Mouse (Mus musculus) midbrain, embryonic 10.5 days (tissue): ENCODE results near the gene Zfp362. TPM values are rescaled to one million over a fixed set of nuclear protein-coding genes. Genes with fewer than 3 reads are reported as not detected.
A peak's percentile ranks its signal among the peaks of the same experiment; 100 is the strongest.

Experiments
- DNase-seq: peaks from one replicate; pipeline ENCODE4 v3.0.0-alpha.2; 2017; ENCODE audit warnings: low spot score
- H3K27ac ChIP-seq: fragments of 300-500 bp; sonication (generic); replicated peaks from 2 replicates; pipeline ENCODE4 v1.5.1; 2016; ENCODE audit warnings: mild to moderate bottlenecking
- H3K27me3 ChIP-seq: fragments of 300-500 bp; sonication (generic); 2 replicates; pipeline ENCODE4 v1.6.1; 2016; ENCODE audit warnings: low read depth, mild to moderate bottlenecking; ENCODE audit not compliant: poor library complexity, severe bottlenecking
- H3K36me3 ChIP-seq: fragments of 300-500 bp; sonication (generic); 2 replicates; pipeline ENCODE4 v1.6.1; 2016; ENCODE audit warnings: mild to moderate bottlenecking, moderate library complexity
- H3K4me1 ChIP-seq: fragments of 300-500 bp; sonication (generic); 2 replicates; pipeline ENCODE4 v1.6.1; 2016
- H3K4me3 ChIP-seq: fragments of 300-500 bp; sonication (generic); 2 replicates; pipeline ENCODE4 v1.5.1; 2016; ENCODE audit warnings: mild to moderate bottlenecking, moderate library complexity
- H3K9me3 ChIP-seq: fragments of 300-500 bp; sonication (generic); replicated peaks from 2 replicates; pipeline ENCODE4 v1.6.1; 2016; ENCODE audit warnings: mild to moderate bottlenecking
- WGBS: fragments of 180-500 bp; shearing (Covaris S2); methylation state at CpG from one replicate; pipeline ENCODE4 v1.1.7; 2016; 5-methylcytosine and 5-hydroxymethylcytosine counted together
- polyA plus RNA-seq: library from polyadenylated mRNA; unstranded; fragments of >200 nt; fragmentation: Nextera tagmentation; extraction: Ambion mirVana; gene quantifications from 2 replicates; pipeline ENCODE4 v1.2.1, GENCODE M21; 2016

The Zfp362 gene
- 36.5 and 37.9 TPM in 2 replicates for polyA plus RNA-seq

DNA sequence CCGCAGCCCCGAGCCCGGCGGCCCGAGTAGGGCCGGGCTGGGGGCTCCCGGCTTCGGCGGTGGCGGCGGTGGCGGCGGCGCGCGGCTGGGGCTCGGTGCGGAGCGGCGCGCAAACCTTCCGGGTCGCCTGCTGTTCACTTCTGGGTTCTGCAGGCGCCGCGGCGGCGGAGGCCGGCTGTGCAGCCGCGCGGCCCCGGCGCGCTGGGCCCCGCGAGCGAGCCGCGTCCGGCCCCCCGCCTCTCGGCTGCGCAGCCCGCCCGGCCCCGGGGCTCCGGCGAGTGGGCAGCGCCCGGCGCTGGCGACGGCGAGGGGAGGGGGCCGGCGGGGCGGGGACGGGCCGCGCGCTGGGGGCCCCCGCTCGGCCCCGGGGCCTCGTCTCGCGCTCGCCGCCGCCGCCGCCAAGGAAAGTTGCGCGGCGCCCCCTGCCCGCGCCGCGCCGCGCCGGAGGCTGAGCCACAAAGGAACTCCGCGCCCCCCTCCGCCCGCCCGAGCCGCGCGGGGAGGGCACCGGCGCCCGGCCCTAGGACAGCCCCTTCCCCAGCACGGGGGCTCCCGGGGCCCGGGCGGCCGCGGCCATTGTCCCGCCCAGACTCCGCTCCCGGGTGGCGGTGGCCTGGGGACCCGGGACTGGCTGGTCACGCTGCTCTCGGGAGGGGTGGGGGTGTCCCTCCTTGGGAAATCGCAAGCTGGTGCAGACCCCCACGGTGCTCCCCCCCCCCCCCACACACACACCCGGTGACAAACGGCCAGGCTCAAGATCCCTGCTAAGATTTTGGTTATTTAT, at the start of gene Zfp362:
Gene Zfp362, minus strand, starts transcription at position 3 of the 784 bp plus-strand sequence.
- DNase-seq: peak; percentile 81
- Histone ChIP-seq H3K36me3 (peaks cover 5% of the 10 kb centered on the region; the same call in 1 of the 2 replicates), H3K27ac (peak within 1 kb of the TSS; percentile 99), H3K27me3 (no peaks in the 10 kb centered on the region), H3K9me3 (no peaks in the 10 kb centered on the region), H3K4me3 (peak within 1 kb of the TSS; percentile 85), H3K4me1 (peaks cover 62% of the 10 kb centered on the region)
- 6% methylated on average over 99 of the region's 111 CpGs for WGBS

DNA sequence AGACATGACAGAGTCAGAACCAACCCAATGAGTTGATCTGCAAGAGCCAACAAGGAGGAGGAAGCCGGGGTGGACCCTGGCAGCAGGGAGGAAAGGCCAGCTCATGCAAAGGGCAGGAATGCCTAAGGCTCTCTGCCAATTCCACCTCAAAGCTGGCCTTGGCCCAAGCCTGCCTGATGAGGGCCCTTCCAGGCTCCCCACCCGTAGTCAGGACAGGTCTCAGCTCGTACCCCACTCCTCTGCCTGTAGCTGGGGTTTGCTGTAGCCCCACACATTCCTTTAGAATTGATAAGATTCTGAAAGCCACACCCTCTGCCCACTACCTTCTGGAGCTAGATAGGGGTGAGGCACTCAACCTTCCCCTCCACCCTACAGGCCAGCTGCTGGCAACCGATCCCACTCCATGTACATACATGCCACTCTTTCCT, 49.8 kb upstream of the Zfp362 start:
- DNase-seq: no peak
- no peaks in the 10 kb centered on the region for H3K36me3 ChIP-seq
- 93% methylated on average over 4 of the region's 4 CpGs for WGBS
- H3K9me3 ChIP-seq: 0 out of 2 replicates have a peak, but pooled peaks cover 6% of the 10 kb centered on the region
- no peaks in the 10 kb centered on the region for H3K27me3 ChIP-seq
- H3K4me1 ChIP-seq: peaks cover 12% of the 10 kb centered on the region
- no peak overlapping the region for H3K27ac ChIP-seq
- H3K4me3 ChIP-seq: no peak overlapping the region

DNA sequence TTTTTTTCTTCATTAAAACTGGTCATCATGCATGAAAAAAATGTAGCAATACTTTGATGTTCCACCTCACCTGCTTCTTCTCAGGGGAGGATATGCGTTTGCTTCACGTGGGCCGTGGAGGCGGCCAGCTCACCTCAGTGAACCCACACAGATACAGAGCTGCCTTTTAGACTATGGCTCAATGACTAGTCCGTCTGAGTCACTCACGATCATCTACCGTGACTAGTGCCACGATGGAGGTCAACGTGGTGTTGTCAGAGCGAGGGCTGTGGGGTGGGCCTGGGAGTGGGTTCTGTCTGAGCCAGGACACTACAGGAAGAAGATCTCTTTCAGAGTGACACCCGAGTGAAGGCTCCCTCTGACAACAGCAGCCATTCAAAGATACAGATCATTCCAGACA, 47.3 kb upstream of the Zfp362 start:
- no peak for DNase-seq
- H3K36me3 ChIP-seq: no peaks in the 10 kb centered on the region
- 89% methylated on average over 11 of the region's 11 CpGs for WGBS
- H3K4me3 ChIP-seq: no peak overlapping the region
- no peaks in the 10 kb centered on the region for H3K27me3 ChIP-seq
- peaks cover 12% of the 10 kb centered on the region for H3K4me1 ChIP-seq
- no peak overlapping the region for H3K27ac ChIP-seq
- H3K9me3 ChIP-seq: no peaks in the 10 kb centered on the region

DNA sequence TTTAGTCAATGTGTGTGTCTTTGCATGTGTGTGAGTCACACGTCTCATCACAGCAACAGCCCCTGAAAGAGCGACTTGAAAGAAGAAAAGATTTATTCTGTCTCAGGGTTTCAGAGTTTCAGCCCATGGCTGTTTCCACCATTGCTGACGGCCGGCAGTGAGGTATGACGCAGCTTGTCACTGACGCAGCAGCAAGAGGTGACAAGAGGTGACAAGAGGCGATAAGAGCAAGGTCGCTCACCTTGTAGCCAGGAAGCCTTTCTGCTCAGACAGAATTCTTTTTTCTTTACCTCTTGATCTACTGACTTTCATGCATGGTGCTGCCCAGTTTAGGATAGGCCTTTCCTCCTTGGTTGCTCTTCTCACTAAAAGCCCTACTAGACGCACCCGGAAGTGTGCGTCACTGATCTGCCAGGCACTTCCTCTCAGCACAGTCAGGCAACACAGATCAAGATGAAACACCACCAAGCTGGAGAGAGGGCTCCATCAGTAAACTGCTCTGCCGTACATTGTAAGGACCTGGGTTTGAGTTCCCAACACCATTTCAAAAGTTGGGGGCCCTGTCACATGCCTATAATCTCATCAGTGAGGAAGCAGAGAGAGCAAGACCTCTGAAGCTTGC, 46.5 kb upstream of the Zfp362 start:
- Histone ChIP-seq H3K27ac (no peak overlapping the region), H3K4me1 (peaks cover 7% of the 10 kb centered on the region), H3K4me3 (no peak overlapping the region), H3K36me3 (no peaks in the 10 kb centered on the region), H3K27me3 (no peaks in the 10 kb centered on the region), H3K9me3 (no peaks in the 10 kb centered on the region)
- DNase-seq: no peak
- 90% methylated on average over 12 of the region's 12 CpGs for WGBS

DNA sequence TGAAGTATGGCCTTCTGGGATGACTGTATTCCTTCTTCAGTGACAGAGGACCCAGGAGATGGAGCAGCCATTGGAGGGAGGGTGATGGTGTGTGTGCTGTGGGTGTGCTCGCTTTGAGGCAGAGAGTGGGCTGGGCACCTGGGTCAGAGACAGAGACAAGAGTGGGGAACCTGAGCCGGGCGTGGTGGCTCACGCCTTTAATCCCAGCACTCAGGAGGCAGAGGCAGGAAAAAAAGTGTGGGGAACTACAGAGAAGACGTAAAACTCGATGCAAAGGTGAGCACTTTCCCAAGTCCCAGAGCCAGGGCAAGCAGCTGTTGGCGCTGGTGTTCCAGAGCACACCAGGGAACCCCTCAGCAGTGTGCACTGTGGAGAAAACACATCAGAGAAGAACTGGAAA, 43.8 kb upstream of the Zfp362 start:
- H3K9me3 ChIP-seq: no peaks in the 10 kb centered on the region
- WGBS: 70% methylated on average over 7 of the region's 7 CpGs

DNA sequence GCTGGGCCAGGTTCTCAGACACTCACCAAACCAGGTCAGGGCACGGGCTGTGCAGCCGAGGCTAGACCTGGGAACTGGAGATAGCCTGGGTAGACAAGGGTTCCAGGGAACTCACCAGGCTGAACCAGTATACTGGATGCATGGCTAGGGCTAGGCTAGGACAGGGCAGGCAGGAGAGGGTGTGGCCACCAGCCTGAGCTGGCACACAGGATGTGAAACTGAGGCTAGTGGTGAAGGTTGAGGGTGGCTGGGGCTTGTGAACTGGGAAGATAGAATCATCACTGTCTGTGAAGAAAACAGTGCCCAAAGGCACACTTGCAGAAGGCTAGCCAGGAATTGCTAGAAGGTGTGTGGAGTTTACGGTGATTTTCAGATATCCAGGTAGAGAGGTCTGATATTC, 43.1 kb upstream of the Zfp362 start:
- no peak for DNase-seq
- Histone ChIP-seq H3K4me3 (no peak overlapping the region), H3K36me3 (no peaks in the 10 kb centered on the region), H3K27ac (no peak overlapping the region), H3K9me3 (no peaks in the 10 kb centered on the region), H3K27me3 (no peaks in the 10 kb centered on the region), H3K4me1 (peaks cover 22% of the 10 kb centered on the region)
- WGBS: 88% methylated on average over 3 of the region's 3 CpGs

More for the DNA sequence above, 43.8 kb upstream of the Zfp362 start:
- no peak for DNase-seq
- 0 out of 2 replicates have a peak overlapping the region, but pooled peaks have one; percentile 3 for H3K27ac ChIP-seq
- H3K4me3 ChIP-seq: no peak overlapping the region
- H3K27me3 ChIP-seq: no peaks in the 10 kb centered on the region
- H3K4me1 ChIP-seq: peaks cover 15% of the 10 kb centered on the region
- no peaks in the 10 kb centered on the region for H3K36me3 ChIP-seq

DNA sequence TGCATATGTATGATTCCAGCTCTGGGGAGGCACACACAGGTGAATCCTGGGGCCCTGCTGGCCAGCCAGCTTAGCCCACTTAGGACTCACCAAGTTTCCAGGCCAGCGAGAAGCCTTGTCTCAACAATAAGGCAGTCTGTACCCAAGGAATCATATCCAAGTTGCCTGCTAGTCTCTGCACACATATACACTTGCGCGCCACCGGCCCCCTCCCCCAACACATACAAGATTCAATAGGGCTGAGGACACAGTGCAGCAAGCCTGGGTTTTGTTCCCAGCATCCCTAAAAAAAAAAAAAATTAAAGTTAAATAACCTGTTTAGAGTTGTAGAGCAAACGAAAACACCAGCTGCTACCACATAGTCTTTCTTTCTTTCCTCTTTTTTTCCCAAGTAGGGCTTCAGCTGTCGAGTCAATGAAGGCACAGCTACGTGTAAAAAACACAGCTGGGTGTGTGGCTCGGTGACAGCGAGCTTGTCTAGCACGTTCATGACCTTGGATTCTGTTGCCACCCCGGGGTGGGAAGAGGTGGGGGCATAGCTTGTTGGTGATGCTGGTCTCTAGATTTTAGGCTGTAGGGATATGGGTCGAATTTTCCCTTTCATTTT, 39.6 kb upstream of the Zfp362 start:
- H3K27me3 ChIP-seq: no peaks in the 10 kb centered on the region
- H3K36me3 ChIP-seq: no peaks in the 10 kb centered on the region
- 85% methylated on average over 12 of the region's 12 CpGs for WGBS
- H3K4me3 ChIP-seq: no peak overlapping the region
- H3K27ac ChIP-seq: no peak overlapping the region
- no peaks in the 10 kb centered on the region for H3K9me3 ChIP-seq
- DNase-seq: no peak
- H3K4me1 ChIP-seq: peaks cover 30% of the 10 kb centered on the region

DNA sequence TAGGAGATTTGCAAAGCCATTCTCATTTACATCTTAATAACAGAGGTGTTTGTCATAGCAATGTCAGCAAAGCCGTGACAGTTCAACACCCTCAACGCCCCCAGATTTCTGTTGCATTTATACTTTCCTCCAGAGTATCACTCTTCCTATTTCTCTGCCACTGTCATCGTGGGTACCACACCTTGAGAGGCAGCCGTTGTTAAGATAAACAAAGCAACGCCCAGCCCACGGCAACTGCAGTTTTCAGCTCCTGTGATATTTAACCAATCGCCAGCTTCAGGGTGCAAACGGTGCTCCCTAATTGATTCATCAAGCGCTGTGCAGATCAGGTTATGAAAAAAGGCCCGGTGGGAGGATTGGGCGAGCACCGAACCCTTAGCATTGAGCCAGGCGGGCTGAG, 38.7 kb upstream of the Zfp362 start:
- Histone ChIP-seq H3K4me3 (no peak overlapping the region), H3K9me3 (no peaks in the 10 kb centered on the region), H3K36me3 (no peaks in the 10 kb centered on the region), H3K4me1 (peaks cover 39% of the 10 kb centered on the region), H3K27ac (no peak overlapping the region), H3K27me3 (no peaks in the 10 kb centered on the region)
- no peak for DNase-seq
- WGBS: 47% methylated on average over 13 of the region's 13 CpGs

DNA sequence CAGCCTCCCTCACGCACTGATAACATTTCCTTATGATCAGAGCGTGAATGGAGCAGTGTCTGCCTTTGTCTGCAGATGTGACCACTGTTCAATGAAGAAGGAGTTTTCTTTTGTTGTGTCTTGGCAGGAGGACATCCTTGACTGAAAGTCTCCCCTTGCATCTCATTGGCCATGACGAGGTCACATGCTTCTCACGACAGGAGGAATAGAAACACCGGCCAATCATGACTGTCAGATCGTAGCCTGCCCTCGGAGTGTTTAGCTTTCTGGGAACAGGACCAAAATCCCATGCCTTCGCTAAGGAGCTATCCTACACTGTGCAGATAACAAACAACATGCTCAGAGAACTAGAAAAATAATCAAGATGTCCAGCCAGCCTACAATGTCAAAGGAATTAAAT, 35.4 kb upstream of the Zfp362 start:
- Histone ChIP-seq H3K9me3 (no peaks in the 10 kb centered on the region), H3K36me3 (no peaks in the 10 kb centered on the region), H3K4me3 (no peak overlapping the region), H3K27me3 (no peaks in the 10 kb centered on the region), H3K4me1 (peaks cover 45% of the 10 kb centered on the region), H3K27ac (0 out of 2 replicates have a peak overlapping the region, but pooled peaks have one; percentile 38)
- no peak for DNase-seq
- WGBS: 67% methylated on average over 8 of the region's 8 CpGs

DNA sequence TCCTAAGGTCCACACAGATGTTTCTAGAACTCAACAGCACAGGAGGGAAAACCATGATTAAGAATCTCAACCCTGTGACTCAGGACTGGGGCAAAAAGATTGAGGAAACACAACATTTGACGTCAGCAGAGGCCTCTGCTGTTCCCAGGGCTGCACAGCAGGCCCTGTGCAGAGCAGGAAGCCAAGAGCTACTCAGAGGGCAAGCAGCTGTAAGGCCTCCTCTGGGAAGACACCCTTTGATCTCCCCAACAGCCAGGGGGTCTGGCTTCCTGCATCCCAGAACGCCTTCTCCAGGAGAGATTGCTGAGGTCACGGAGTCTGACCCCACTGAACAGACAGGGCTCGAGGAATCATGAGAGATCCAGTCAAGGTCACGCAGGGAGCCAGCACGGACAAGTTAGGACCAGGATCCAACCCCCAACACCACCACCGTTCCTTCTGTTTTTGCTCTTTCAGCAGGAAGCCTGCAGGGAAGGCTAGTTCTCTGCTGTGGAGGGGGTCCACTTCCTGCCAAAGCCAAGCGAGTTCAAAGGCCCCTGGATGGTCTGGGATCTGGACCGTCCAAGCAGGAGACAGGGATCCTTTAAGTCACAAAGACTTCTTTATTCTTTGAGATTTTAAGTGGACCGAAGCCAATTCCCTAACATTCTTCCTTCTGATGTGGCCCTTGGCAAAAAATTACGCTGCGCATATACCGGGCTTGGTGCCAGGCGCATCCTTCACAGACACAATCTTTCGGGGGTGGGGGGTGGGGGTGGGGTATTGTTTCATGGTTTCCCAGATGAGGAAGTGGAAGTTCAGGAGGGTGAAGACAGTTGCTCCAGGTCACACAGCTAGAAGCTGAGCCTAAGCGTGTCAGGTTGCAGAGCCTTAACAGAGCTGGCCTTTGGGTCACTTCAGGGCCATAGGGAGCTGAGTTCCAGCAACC, 34.2 kb upstream of the Zfp362 start:
- peaks cover 41% of the 10 kb centered on the region for H3K4me1 ChIP-seq
- H3K36me3 ChIP-seq: no peaks in the 10 kb centered on the region
- DNase-seq: no peak
- 60% methylated on average over 16 of the region's 16 CpGs for WGBS
- no peak overlapping the region for H3K4me3 ChIP-seq
- peak overlapping the region; percentile 67 for H3K27ac ChIP-seq
- H3K9me3 ChIP-seq: no peaks in the 10 kb centered on the region
- H3K27me3 ChIP-seq: no peaks in the 10 kb centered on the region

DNA sequence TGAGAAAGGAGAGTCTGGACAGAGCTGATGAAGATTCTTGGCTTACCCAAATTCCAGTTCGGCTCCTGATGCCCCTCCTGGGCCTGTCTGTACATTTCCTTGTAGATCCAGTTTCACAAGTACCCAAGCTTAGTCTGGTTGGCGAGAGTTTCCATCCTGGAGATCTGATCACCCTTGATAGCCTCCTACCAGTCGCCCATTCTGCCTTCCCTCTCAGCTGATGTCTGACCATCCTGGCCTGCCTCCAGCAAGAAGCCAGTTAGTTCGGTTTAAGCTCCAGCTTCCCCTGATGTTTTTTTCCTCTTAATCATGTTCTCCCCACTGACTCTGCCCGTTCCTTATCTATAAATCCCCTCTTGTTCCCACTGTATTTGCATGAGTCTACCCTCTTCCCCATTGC, 32.4 kb upstream of the Zfp362 start:
- no peaks in the 10 kb centered on the region for H3K27me3 ChIP-seq
- H3K27ac ChIP-seq: no peak overlapping the region
- WGBS: 76% methylated on average over 5 of the region's 5 CpGs
- no peaks in the 10 kb centered on the region for H3K36me3 ChIP-seq
- H3K4me3 ChIP-seq: no peak overlapping the region
- H3K4me1 ChIP-seq: peaks cover 27% of the 10 kb centered on the region
- H3K9me3 ChIP-seq: no peaks in the 10 kb centered on the region
- DNase-seq: no peak

DNA sequence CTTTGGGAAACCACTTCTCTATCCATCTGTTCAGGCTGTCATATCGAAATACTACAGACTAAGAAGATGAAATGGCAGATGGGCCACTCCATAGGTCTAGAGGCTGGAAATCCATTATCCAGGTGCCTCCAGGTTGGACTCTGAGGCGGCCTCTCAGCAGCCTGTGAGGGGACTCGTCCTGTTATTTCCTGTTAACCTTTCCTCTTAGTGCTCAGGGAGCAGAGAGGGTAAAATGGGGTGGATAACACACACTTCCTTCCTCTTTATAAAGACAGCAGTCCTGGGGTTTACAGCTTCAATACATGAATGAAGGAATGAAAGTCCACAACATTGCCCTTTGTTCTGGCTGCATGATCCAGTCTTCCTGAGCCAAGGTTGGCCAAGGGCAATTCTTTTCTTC, 18.3 kb upstream of the Zfp362 start:
- 76% methylated on average over 3 of the region's 3 CpGs for WGBS
- H3K4me3 ChIP-seq: no peak overlapping the region
- H3K4me1 ChIP-seq: no peaks in the 10 kb centered on the region
- H3K36me3 ChIP-seq: no peaks in the 10 kb centered on the region
- H3K27me3 ChIP-seq: no peaks in the 10 kb centered on the region
- no peaks in the 10 kb centered on the region for H3K9me3 ChIP-seq
- no peak for DNase-seq
- H3K27ac ChIP-seq: no peak overlapping the region
